Mouse (Mus musculus) retina, postnatal 7 days (tissue): ENCODE data around the gene Tomm20.
"Not testable (repeated sequence)": the region's sequence is repeated elsewhere in the genome, so short reads cannot be mapped to it uniquely, and the experiment has no call there.

Experiments
- DNase-seq: peaks from one replicate; pipeline ENCODE4 v3.0.0-alpha.2; 2012; ENCODE audit warnings: low read depth, low spot score

The Tomm20 gene

GRCm38 (mm10) chr8:126945730-126946163 is at the start of gene Tomm20:
Tomm20 (minus strand) TSS chr8:126945844.
- DNase-seq, result peak; percentile 97

DNA sequence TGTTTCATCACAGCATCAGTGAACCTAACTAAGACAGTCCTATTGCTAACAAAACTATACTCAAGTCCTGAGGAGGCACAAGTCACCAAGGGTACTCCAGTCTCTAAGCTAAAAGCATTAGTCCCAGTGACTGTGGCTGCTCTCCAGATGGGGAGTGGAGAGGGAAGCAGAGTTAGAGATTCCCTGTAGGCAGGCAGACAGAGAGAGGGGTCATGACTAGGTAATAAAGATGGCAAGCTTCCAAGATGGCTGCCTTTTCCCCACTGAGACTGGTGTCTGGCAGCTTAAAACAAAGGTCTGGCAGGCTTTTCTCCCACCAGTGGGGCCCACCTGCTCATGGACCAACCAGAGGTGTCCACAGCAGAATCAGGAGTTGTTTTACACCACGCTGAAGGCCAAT is 48.9 kb upstream of the Tomm20 start:
- no peak for DNase-seq

DNA sequence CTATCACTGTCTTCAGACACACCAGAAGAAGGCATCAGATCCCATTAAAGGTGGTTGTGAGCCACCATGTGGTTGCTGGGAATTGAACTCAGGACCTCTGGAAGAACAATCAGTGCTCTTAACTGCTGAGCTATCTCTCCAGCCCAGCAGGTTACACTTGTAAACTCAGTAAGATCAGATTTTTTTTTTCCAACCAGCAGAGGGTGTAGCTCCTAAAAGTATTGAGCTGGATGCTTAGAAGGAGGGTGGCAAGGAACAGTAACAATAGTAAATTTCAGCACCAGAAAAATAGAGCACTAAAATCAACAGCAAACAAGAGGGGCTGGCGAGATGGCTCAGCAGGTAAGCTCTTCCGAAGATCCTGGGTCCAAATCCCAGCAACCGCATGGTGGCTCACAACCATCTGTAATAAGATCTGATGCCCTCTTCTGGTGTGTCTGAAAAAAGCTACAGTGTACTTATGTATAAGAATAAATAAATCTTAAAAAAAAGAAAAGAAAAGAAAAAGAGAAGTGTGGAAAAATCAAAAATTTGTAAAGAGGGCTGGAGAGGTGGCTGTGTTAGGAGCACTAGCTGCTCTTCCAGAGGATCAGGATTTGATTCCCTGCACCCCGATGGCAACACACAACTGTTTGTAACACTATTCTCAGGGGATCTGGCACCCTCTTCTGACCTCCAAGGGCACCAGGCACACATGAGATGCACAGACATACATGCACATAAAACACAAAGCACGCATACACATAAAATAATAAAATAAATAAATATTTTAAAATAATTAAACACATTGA is 43.9 kb upstream of the Tomm20 start:
- no peak for DNase-seq

DNA sequence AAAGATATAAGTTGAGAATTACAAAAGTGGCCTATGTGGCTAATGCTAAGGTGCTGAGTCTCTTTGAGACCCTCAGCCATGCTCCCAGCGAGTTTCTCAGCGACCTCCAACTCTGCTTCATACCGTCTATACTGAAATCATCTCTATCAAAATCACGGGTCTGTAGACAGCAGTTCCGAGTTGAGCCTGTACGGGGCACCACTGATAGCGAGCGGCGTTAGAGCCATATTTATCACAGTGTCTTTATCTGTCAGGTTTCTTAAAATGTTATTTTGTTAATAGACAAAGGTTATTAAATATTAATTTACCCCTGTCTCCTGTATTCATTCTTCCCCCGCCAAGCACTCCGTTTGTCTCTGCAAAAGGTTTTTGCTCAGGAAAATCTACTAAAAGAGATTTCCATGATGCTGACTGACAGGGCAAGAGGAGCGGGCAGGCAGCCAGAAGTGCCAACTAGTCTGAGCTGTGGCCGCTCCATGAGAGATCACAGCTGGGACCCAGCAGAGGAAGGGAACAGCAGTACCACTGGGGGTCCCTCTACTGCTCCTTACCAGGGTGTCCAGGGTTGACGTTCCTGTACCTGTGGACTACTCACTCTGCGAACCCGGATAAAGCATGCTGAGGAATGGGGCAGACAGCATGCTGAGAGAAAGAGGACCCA is 42.8 kb upstream of the Tomm20 start:
- DNase-seq, result no peak

DNA sequence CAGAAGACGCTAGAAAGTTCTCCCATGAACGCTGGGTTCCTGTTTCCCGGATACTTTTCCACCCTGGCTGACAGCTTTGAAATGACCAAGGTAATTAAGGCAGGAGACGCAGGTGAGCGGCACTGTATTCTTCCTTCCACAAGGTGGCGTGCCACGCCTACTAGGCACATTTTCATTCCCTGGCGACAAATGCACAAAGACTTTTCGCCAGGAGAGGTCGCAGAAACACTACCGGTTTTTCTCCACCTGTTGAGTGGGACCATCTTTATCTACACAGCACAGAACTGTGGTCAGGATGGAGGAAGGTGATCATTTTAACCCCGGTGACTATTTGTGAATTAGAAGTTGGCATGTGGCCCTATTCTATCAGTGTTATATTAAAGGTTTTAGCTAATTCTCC is 40.9 kb upstream of the Tomm20 start:
- DNase-seq, result peak; percentile 78

- no peak for DNase-seq
These were observed 34.4 kb upstream of the Tomm20 start for GRCm38 (mm10) chr8:126980046-126980445.

- DNase-seq, result no peak
These were observed 33.7 kb upstream of the Tomm20 start for GRCm38 (mm10) chr8:126979091-126979920.

DNA sequence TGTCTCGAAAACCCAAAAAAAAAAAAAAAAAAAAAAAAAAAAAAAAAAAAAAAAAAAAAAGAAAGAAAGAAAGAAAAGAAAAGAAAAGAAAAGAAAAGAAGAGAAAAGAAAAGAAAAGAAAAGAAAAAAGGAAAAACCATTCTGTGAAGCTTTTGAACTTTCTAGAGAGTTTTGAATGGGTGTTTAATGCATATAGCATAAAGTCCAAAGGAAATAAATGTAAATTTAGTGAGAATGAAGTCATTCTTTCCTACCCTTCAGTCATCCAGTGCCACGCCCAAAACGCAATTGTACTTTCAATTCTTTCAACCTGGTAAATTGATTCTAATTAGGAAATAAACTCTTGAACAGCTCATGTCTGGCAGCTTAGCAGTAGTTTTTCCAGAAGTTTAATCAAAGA is 32.9 kb upstream of the Tomm20 start:
- DNase-seq, result not testable (repeated sequence)

DNA sequence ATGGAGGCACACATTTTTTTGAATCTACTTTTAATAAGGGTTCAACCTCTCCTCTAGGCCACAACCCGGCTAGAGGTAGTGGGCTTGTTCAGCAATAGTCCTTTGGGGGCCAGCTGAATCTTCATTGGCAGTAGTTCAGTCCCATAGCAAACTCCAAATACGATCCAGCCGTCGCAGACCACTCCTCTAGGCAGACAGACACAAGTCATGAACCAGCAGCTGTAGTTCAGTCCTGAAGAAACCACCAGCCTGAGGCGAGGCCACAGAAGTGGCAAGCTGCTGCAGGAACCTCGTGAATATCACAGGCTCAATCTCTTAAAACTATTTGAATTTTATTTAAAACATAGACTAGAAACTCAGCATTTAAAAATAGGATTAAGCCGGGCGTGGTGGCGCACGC is 32.4 kb upstream of the Tomm20 start:
- DNase-seq, result no peak

DNA sequence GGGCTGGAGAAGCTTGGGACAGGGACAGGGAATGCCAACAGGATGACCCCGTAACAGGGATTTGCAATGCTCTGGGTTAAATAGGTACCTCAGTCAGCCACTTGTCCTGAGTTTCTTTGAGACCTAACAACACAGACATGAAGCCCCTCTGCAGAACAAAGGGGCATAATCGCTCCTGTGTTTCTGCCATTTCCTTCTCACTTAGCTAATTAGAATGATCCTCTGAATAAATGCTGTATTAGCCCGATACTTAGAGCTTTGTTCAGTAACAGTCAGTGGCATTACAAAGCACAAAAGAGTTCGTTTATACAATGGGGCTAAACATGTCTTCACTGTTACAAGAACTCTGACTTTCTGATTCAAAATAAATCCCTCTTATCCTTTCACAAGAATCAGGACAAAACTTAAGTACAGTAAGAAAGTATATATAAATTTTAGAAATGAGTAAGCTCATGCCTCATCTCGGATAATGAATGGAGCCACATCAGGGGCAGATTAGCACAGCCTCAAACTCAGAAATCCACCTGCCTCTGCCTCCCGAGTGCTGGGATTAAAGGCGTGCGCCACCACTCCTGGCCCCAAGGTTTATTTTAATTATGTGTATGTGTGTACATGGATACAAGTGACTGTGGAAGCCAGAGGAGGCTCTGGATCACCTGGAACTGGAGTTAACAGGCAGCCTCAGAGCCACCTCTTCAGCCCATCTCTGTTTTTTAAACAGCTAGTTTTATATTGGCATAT is 31.1 kb upstream of the Tomm20 start:
- DNase-seq, result no peak

DNA sequence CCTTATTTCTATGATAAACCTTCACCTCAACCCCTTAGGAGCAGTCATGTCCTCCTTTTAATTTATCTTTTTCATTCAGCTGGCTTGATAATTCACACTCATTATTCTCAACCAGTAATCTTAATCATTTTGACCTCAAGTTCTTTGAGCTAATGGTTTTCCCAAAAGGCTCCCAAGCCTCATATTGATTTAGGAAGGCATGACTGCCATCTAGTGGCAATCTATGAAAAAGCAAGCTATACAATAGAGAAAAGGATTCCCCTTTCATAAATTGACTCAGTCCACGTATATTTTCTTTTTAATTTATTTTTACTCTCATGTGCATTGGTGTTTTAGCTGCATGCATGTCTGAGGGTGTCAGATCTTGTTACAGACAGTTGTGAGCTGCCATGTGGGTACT is 30.1 kb upstream of the Tomm20 start:
- DNase-seq, result peak; percentile 53

DNA sequence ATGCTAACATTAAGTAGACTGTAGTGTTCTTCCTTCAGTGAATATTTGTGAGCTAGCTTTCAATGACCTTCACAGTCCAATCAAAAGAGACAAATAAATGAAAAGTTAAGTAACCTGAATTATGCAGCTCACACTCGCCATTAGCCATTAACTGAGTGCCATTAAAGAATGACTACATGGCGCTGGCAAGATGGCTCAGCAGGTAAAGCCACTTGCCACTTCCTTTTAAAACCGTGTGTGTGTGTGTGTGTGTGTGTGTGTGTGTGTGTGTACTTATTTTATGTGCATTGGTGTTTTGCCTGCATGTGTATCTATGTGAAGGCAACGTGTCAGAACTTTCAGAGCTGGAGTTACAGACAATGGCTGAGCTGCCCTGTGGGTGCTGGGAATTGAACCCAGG is 28.9 kb upstream of the Tomm20 start:
- DNase-seq, result no peak

DNA sequence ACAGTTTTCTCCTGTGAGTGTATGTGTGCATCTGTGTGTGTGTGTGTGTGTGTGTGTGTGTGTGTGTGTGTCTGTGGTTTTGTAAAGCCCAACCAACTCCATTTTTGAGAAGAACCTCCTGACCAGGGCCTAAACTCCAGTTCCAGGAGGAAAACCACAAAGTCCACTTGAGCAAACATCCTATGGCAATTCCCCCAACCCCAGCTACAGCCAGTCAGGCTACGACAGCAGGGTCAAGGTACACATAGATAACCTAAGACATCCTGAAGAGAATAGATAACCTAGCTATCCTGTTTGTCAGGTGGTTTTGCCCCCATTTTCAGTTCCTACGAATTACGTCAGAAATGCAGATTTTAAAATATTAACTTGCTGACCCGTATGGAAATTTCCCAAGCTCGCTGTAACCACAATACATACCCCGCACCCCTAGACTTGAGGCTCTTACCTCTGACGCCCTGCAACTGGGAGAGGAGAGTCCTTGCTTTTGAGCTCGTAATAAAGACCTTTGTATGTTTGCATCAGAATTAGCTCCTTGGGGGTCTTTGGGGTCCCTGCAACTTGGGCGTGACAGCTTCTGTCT is 28.1 kb upstream of the Tomm20 start:
- no peak for DNase-seq

- no peak for DNase-seq
These were observed 27.0 kb upstream of the Tomm20 start for GRCm38 (mm10) chr8:126972649-126973048.

- no peak for DNase-seq
These were observed 26.5 kb upstream of the Tomm20 start for GRCm38 (mm10) chr8:126972102-126972501.

GRCm38 (mm10) chr8:126971314-126971664 is 25.6 kb upstream of the Tomm20 start:
- no peak for DNase-seq

GRCm38 (mm10) chr8:126970579-126971313 is 25.1 kb upstream of the Tomm20 start, which contains the start of gene Rbm34:
Rbm34 (minus strand) TSS chr8:126971071.
- peak; percentile 90 for DNase-seq

GRCm38 (mm10) chr8:126969546-126969945 is 23.9 kb upstream of the Tomm20 start:
- DNase-seq, result no peak

DNA sequence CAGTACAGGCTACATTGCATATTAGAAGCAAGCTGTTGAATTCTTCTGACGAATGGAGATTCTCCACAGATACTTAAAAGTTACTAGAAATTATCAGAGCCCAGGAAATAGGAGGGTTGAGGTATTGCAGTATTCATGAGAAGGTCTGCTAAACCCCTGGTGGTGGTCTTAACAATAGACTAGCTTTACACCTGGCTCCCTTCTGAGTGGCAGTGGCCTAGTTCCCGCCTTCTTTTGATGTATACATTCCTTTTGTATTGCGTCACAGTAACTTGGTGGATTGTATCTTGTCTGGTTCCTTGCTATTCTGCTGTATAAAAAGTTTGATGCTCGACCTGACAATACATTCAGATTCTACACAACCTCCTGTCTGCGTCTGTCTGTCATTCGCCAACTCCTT is 22.5 kb upstream of the Tomm20 start:
- DNase-seq, result no peak

- DNase-seq, result no peak
These were observed 19.6 kb upstream of the Tomm20 start for GRCm38 (mm10) chr8:126965246-126965645.

- no peak for DNase-seq
These were observed 17.2 kb upstream of the Tomm20 start for GRCm38 (mm10) chr8:126962871-126963270.
